In genomic region chr17:56035216-56035615, GRCm38 (mm10) we compare ENCODE assay signal across 8 mouse cellular contexts. TPM values are rescaled to one million over a fixed set of nuclear protein-coding genes. Genes with fewer than 3 reads are reported as not detected.
DNase-seq lines count a peak whose midpoint lies in the region; ATAC-seq lines count a peak whose summit lies in the region.

No protein-coding gene starts in this region.

- no peaks in the 10 kb centered on the region for H3K9me3 ChIP-seq in kidney, embryonic 15.5 days (replicated peaks)
- H3K9me3 ChIP-seq in embryonic facial prominence, embryonic 11.5 days (replicated peaks; ENCODE audit: control insufficient read depth, low read length) = no peaks in the 10 kb centered on the region
- no peaks in the 10 kb centered on the region for H3K9me3 ChIP-seq in hindbrain, embryonic 16.5 days (ENCODE audit: control insufficient read depth, low read length)
- no peaks in the 10 kb centered on the region for H3K9me3 ChIP-seq in midbrain, embryonic 16.5 days (replicated peaks; ENCODE audit: control insufficient read depth, low read length, poor library complexity, severe bottlenecking)

- peak overlapping the region; percentile 65 for H3K4me2 ChIP-seq in kidney, embryonic 15.5 days
- H3K4me2 ChIP-seq in embryonic facial prominence, embryonic 11.5 days (ENCODE audit: low read depth, low read length) = peak overlapping the region; percentile 58
- peak overlapping the region; percentile 59 for H3K4me2 ChIP-seq in hindbrain, embryonic 16.5 days (ENCODE audit: low read length)
- peak overlapping the region; percentile 70 for H3K4me2 ChIP-seq in midbrain, embryonic 16.5 days (ENCODE audit: low read length)

- peak overlapping the region; percentile 82 for H3K4me3 ChIP-seq in kidney, embryonic 15.5 days (replicated peaks)
- H3K4me3 ChIP-seq in embryonic facial prominence, embryonic 11.5 days (ENCODE audit: low read depth, low read length) = peak overlapping the region; percentile 87
- H3K4me3 ChIP-seq in hindbrain, embryonic 16.5 days (ENCODE audit: low read length) = peak overlapping the region; percentile 80
- peak overlapping the region; percentile 87 for H3K4me3 ChIP-seq in midbrain, embryonic 16.5 days (ENCODE audit: low read depth, low read length)

- no peak for ATAC-seq in kidney, embryonic 15.5 days (replicated peaks; ENCODE audit: low FRiP score)
- ATAC-seq in embryonic facial prominence, embryonic 11.5 days (replicated peaks; ENCODE audit: insufficient number of reproducible peaks, low FRiP score, low TSS enrichment, low read depth) = no peak
- ATAC-seq in hindbrain, embryonic 16.5 days = no peak
- ATAC-seq in midbrain, embryonic 16.5 days = no peak

- WGBS in kidney, embryonic 15.5 days = 64% methylated on average over 4 of the region's 4 CpGs
- WGBS in embryonic facial prominence, embryonic 11.5 days = 83% methylated on average over 4 of the region's 4 CpGs
- WGBS in hindbrain, embryonic 16.5 days = 87% methylated on average over 4 of the region's 4 CpGs
- WGBS in midbrain, embryonic 16.5 days = 86% methylated on average over 4 of the region's 4 CpGs

- peaks cover 26% of the 10 kb centered on the region for H3K36me3 ChIP-seq in kidney, embryonic 15.5 days
- H3K36me3 ChIP-seq in embryonic facial prominence, embryonic 11.5 days (replicated peaks; ENCODE audit: control insufficient read depth, insufficient read depth, low read depth, low read length) = no peaks in the 10 kb centered on the region
- H3K36me3 ChIP-seq in hindbrain, embryonic 16.5 days (ENCODE audit: control insufficient read depth, insufficient read depth, low read length) = 0 out of 2 replicates have a peak, but pooled peaks cover 3% of the 10 kb centered on the region
- H3K36me3 ChIP-seq in midbrain, embryonic 16.5 days (ENCODE audit: control insufficient read depth, insufficient read depth, low read length) = peaks cover 6% of the 10 kb centered on the region; the same call in 1 of the 2 replicates

- peaks cover 61% of the 10 kb centered on the region for H3K4me1 ChIP-seq in kidney, embryonic 15.5 days
- no peaks in the 10 kb centered on the region for H3K4me1 ChIP-seq in embryonic facial prominence, embryonic 11.5 days (ENCODE audit: control insufficient read depth, insufficient read depth, low read length)
- peaks cover 28% of the 10 kb centered on the region for H3K4me1 ChIP-seq in hindbrain, embryonic 16.5 days (ENCODE audit: control insufficient read depth, insufficient read depth, low read depth, low read length)
- H3K4me1 ChIP-seq in midbrain, embryonic 16.5 days (ENCODE audit: control insufficient read depth, insufficient read depth, low read length) = peaks cover 13% of the 10 kb centered on the region

- H3K27me3 ChIP-seq in kidney, embryonic 15.5 days = no peaks in the 10 kb centered on the region
- H3K27me3 ChIP-seq in embryonic facial prominence, embryonic 11.5 days (ENCODE audit: control insufficient read depth, insufficient read depth, low read length) = no peaks in the 10 kb centered on the region
- no peaks in the 10 kb centered on the region for H3K27me3 ChIP-seq in hindbrain, embryonic 16.5 days (replicated peaks; ENCODE audit: control insufficient read depth, insufficient read depth, low read length)
- no peaks in the 10 kb centered on the region for H3K27me3 ChIP-seq in midbrain, embryonic 16.5 days (ENCODE audit: control insufficient read depth, insufficient read depth, low read depth, low read length)

- DNase-seq in kidney, adult 11 months = no peak
- DNase-seq in embryonic facial prominence, embryonic 11.5 days (ENCODE audit: low spot score) = no peak
- no peak for DNase-seq in adrenal gland, adult 18-20 months (ENCODE audit: low spot score in 2 of 2)
- DNase-seq in ovary, postnatal 14 days (ENCODE audit: low spot score) = no peak
- no peak for DNase-seq in spleen, postnatal 4 days (ENCODE audit: low spot score in 2 of 2)

- peak overlapping the region; percentile 95; the same call in 1 of the 2 replicates for H3K9ac ChIP-seq in kidney, embryonic 15.5 days
- H3K9ac ChIP-seq in embryonic facial prominence, embryonic 11.5 days (replicated peaks; ENCODE audit: low read length) = peak overlapping the region; percentile 92
- H3K9ac ChIP-seq in hindbrain, embryonic 16.5 days (ENCODE audit: low read depth, low read length) = peak overlapping the region; percentile 51
- H3K9ac ChIP-seq in midbrain, embryonic 16.5 days (ENCODE audit: low read depth, low read length) = peak overlapping the region; percentile 92; the same call in 1 of the 2 replicates

- no peak overlapping the region for H3K27ac ChIP-seq in kidney, embryonic 15.5 days
- H3K27ac ChIP-seq in embryonic facial prominence, embryonic 11.5 days (replicated peaks; ENCODE audit: low read depth, low read length) = no peak overlapping the region
- no peak overlapping the region for H3K27ac ChIP-seq in hindbrain, embryonic 16.5 days (ENCODE audit: low read depth, low read length)
- no peak overlapping the region for H3K27ac ChIP-seq in midbrain, embryonic 16.5 days (ENCODE audit: low read length)

RNA-seq across cellular contexts. Expression of gene Sh3gl1, which starts 1.2 kb away (rescaled TPM):
- 168 and 175 TPM in 2 replicates for polyA plus RNA-seq in kidney, embryonic 15.5 days (2015; fragmentation: Nextera tagmentation; extraction: Ambion mirVana)
- polyA plus RNA-seq in embryonic facial prominence, embryonic 11.5 days (2014; fragmentation: Nextera tagmentation; extraction: Ambion mirVana) = 119 and 132 TPM in 2 replicates
- 106 and 112 TPM in 2 replicates for polyA plus RNA-seq in hindbrain, embryonic 16.5 days (2015; fragmentation: Nextera tagmentation; extraction: Ambion mirVana)
- polyA plus RNA-seq in midbrain, embryonic 16.5 days (2015; fragmentation: Nextera tagmentation; extraction: Ambion mirVana) = 102 and 108 TPM in 2 replicates
- total RNA-seq in adrenal gland, adult 18-20 months (2021) = 10 to 100 TPM; 38.3 to 39.0 TPM

RNA-seq across cellular contexts. Expression of gene Chaf1a, which starts 5.0 kb away (rescaled TPM):
- 26.9 and 30.8 TPM in 2 replicates for polyA plus RNA-seq in kidney, embryonic 15.5 days (2015; fragmentation: Nextera tagmentation; extraction: Ambion mirVana)
- 24.5 and 26.6 TPM in 2 replicates for polyA plus RNA-seq in embryonic facial prominence, embryonic 11.5 days (2014; fragmentation: Nextera tagmentation; extraction: Ambion mirVana)
- 4.5 and 6.7 TPM in 2 replicates for polyA plus RNA-seq in hindbrain, embryonic 16.5 days (2015; fragmentation: Nextera tagmentation; extraction: Ambion mirVana)
- polyA plus RNA-seq in midbrain, embryonic 16.5 days (2015; fragmentation: Nextera tagmentation; extraction: Ambion mirVana) = 3.6 and 5.0 TPM in 2 replicates
- total RNA-seq in adrenal gland, adult 18-20 months (2021) = 1 to 10 TPM; 2.1 to 2.3 TPM

RNA-seq across cellular contexts. Expression of gene Mpnd, which starts 29.7 kb away (rescaled TPM):
- 97.4 and 103 TPM in 2 replicates for polyA plus RNA-seq in kidney, embryonic 15.5 days (2015; fragmentation: Nextera tagmentation; extraction: Ambion mirVana)
- polyA plus RNA-seq in embryonic facial prominence, embryonic 11.5 days (2014; fragmentation: Nextera tagmentation; extraction: Ambion mirVana) = 135 and 142 TPM in 2 replicates
- polyA plus RNA-seq in hindbrain, embryonic 16.5 days (2015; fragmentation: Nextera tagmentation; extraction: Ambion mirVana) = 119 and 127 TPM in 2 replicates
- polyA plus RNA-seq in midbrain, embryonic 16.5 days (2015; fragmentation: Nextera tagmentation; extraction: Ambion mirVana) = 115 and 117 TPM in 2 replicates
- total RNA-seq in adrenal gland, adult 18-20 months (2021) = 10 to 100 TPM; 68.1 to 97.5 TPM

RNA-seq across cellular contexts. Expression of gene Stap2, which starts 29.8 kb away (rescaled TPM):
- 14.5 and 15.5 TPM in 2 replicates for polyA plus RNA-seq in kidney, embryonic 15.5 days (2015; fragmentation: Nextera tagmentation; extraction: Ambion mirVana)
- 6.1 and 6.6 TPM in 2 replicates for polyA plus RNA-seq in embryonic facial prominence, embryonic 11.5 days (2014; fragmentation: Nextera tagmentation; extraction: Ambion mirVana)
- polyA plus RNA-seq in hindbrain, embryonic 16.5 days (2015; fragmentation: Nextera tagmentation; extraction: Ambion mirVana) = 6.5 and 6.8 TPM in 2 replicates
- polyA plus RNA-seq in midbrain, embryonic 16.5 days (2015; fragmentation: Nextera tagmentation; extraction: Ambion mirVana) = 6.4 and 7.6 TPM in 2 replicates
- 1 to 10 TPM; 5.1 to 5.4 TPM for total RNA-seq in adrenal gland, adult 18-20 months (2021)

RNA-seq across cellular contexts. Expression of gene Ubxn6, which starts 39.6 kb away (rescaled TPM):
- 42.2 and 45.6 TPM in 2 replicates for polyA plus RNA-seq in kidney, embryonic 15.5 days (2015; fragmentation: Nextera tagmentation; extraction: Ambion mirVana)
- polyA plus RNA-seq in embryonic facial prominence, embryonic 11.5 days (2014; fragmentation: Nextera tagmentation; extraction: Ambion mirVana) = 40.9 and 43.1 TPM in 2 replicates
- 77.6 and 79.5 TPM in 2 replicates for polyA plus RNA-seq in hindbrain, embryonic 16.5 days (2015; fragmentation: Nextera tagmentation; extraction: Ambion mirVana)
- 84.0 and 88.5 TPM in 2 replicates for polyA plus RNA-seq in midbrain, embryonic 16.5 days (2015; fragmentation: Nextera tagmentation; extraction: Ambion mirVana)
- total RNA-seq in adrenal gland, adult 18-20 months (2021) = 10 to 100 TPM; 63.6 to 77.6 TPM
